Mouse (Mus musculus) neural tube, embryonic 15.5 days (tissue): ENCODE measurements at regions not wholly inside any gene's neighbourhood (a gene's known extent, or its start where the extent isn't known, plus 50 kb on each side); places are given as distances from the start of the nearest gene placed in this dataset.

Experiments
- ATAC-seq: fragments of 200-750 bp; cut with Nextera tagmentation; 2 replicates; pipeline ENCODE4 v1.8.0; 2017; ENCODE audit warnings: mild to moderate bottlenecking, moderate TSS enrichment, moderate library complexity; ENCODE audit not compliant: low FRiP score
- H3K27ac ChIP-seq: fragments of 300-500 bp; sonication (generic); replicated peaks from 2 replicates; pipeline ENCODE4 v1.5.1; 2015; ENCODE audit warnings: mild to moderate bottlenecking, inconsistent platforms
- H3K27me3 ChIP-seq: fragments of 300-500 bp; sonication (generic); replicated peaks from 2 replicates; pipeline ENCODE4 v1.6.1; 2015; ENCODE audit warnings: inconsistent platforms
- H3K36me3 ChIP-seq: fragments of 300-500 bp; sonication (generic); 2 replicates; pipeline ENCODE4 v1.6.1; 2015; ENCODE audit warnings: inconsistent platforms
- H3K4me1 ChIP-seq: fragments of 300-500 bp; sonication (generic); 2 replicates; pipeline ENCODE4 v1.6.1; 2015; ENCODE audit warnings: inconsistent platforms
- H3K4me2 ChIP-seq: fragments of 300-500 bp; sonication (generic); 2 replicates; pipeline ENCODE4 v1.6.1; 2015; ENCODE audit warnings: inconsistent platforms, mild to moderate bottlenecking, moderate library complexity
- H3K4me3 ChIP-seq: fragments of 300-500 bp; sonication (generic); replicated peaks from 2 replicates; pipeline ENCODE4 v1.5.1; 2015; ENCODE audit warnings: mild to moderate bottlenecking, inconsistent platforms
- H3K9ac ChIP-seq: fragments of 300-500 bp; sonication (generic); replicated peaks from 2 replicates; pipeline ENCODE4 v1.6.1; 2015; ENCODE audit warnings: mild to moderate bottlenecking, inconsistent platforms
- H3K9me3 ChIP-seq: fragments of 300-500 bp; sonication (generic); replicated peaks from 2 replicates; pipeline ENCODE4 v1.6.1; 2016; ENCODE audit warnings: inconsistent platforms
- WGBS: fragments of 180-500 bp; shearing (Covaris S2); methylation state at CpG from one replicate; pipeline ENCODE4 v1.1.7; 2015; ENCODE audit warnings: mixed read lengths; 5-methylcytosine and 5-hydroxymethylcytosine counted together

GRCm38 (mm10) chr13:102583984-102584645 is 109.2 kb upstream of the Cd180 start:
- no peak overlapping the region for H3K9ac ChIP-seq
- no peak overlapping the region for H3K4me2 ChIP-seq
- WGBS, result 74% methylated on average over 12 of the region's 12 CpGs
- H3K4me3 ChIP-seq, result no peak overlapping the region
- H3K4me1 ChIP-seq, result no peaks in the 10 kb centered on the region
- no peaks in the 10 kb centered on the region for H3K9me3 ChIP-seq
- no peaks in the 10 kb centered on the region for H3K36me3 ChIP-seq
- no peak for ATAC-seq
- H3K27ac ChIP-seq, result no peak overlapping the region
- H3K27me3 ChIP-seq, result no peaks in the 10 kb centered on the region

- Histone ChIP-seq H3K4me1 (peaks cover 12% of the 10 kb centered on the region), H3K27me3 (no peaks in the 10 kb centered on the region), H3K4me3 (no peak overlapping the region), H3K27ac (no peak overlapping the region), H3K4me2 (no peak overlapping the region), H3K36me3 (no peaks in the 10 kb centered on the region), H3K9ac (no peak overlapping the region), H3K9me3 (no peaks in the 10 kb centered on the region)
- ATAC-seq, result no peak
- WGBS, result 57% methylated on average over 6 of the region's 6 CpGs
Observed at GRCm38 (mm10) chr13:102586215-102586614, 107.1 kb upstream of the Cd180 start.

GRCm38 (mm10) chr13:102589680-102590435 is 103.5 kb upstream of the Cd180 start:
- no peak; the same call in 1 of the 2 replicates for ATAC-seq
- Histone ChIP-seq H3K27ac (0 out of 2 replicates have a peak overlapping the region, but pooled peaks have one; percentile 25), H3K4me2 (peak overlapping the region; percentile 26), H3K9me3 (no peaks in the 10 kb centered on the region), H3K36me3 (no peaks in the 10 kb centered on the region), H3K9ac (no peak overlapping the region), H3K4me1 (peaks cover 12% of the 10 kb centered on the region), H3K27me3 (no peaks in the 10 kb centered on the region), H3K4me3 (no peak overlapping the region)
- 25% methylated on average over 18 of the region's 18 CpGs for WGBS

GRCm38 (mm10) chr13:102591803-102592537 is 101.4 kb upstream of the Cd180 start:
- Histone ChIP-seq H3K36me3 (no peaks in the 10 kb centered on the region), H3K4me3 (no peak overlapping the region), H3K27ac (no peak overlapping the region), H3K4me1 (peaks cover 12% of the 10 kb centered on the region), H3K4me2 (no peak overlapping the region), H3K27me3 (no peaks in the 10 kb centered on the region), H3K9me3 (no peaks in the 10 kb centered on the region), H3K9ac (no peak overlapping the region)
- WGBS, result 87% methylated on average over 4 of the region's 4 CpGs
- ATAC-seq, result no peak

GRCm38 (mm10) chr13:102593405-102594200 is 99.8 kb upstream of the Cd180 start:
- Histone ChIP-seq H3K27ac (no peak overlapping the region), H3K9me3 (no peaks in the 10 kb centered on the region), H3K27me3 (no peaks in the 10 kb centered on the region), H3K4me2 (no peak overlapping the region), H3K4me1 (peaks cover 12% of the 10 kb centered on the region), H3K9ac (no peak overlapping the region), H3K4me3 (no peak overlapping the region), H3K36me3 (no peaks in the 10 kb centered on the region)
- WGBS, result 90% methylated on average over 12 of the region's 12 CpGs
- ATAC-seq, result no peak

GRCm38 (mm10) chr13:102594201-102594600 is 99.2 kb upstream of the Cd180 start:
- H3K4me2 ChIP-seq, result no peak overlapping the region
- no peaks in the 10 kb centered on the region for H3K36me3 ChIP-seq
- H3K27ac ChIP-seq, result no peak overlapping the region
- WGBS, result 93% methylated on average over 3 of the region's 3 CpGs
- H3K9me3 ChIP-seq, result no peaks in the 10 kb centered on the region
- H3K27me3 ChIP-seq, result no peaks in the 10 kb centered on the region
- H3K9ac ChIP-seq, result no peak overlapping the region
- no peak for ATAC-seq
- no peak overlapping the region for H3K4me3 ChIP-seq
- H3K4me1 ChIP-seq, result peaks cover 12% of the 10 kb centered on the region

- no peak overlapping the region for H3K4me3 ChIP-seq
- no peaks in the 10 kb centered on the region for H3K36me3 ChIP-seq
- ATAC-seq, result no peak
- no peaks in the 10 kb centered on the region for H3K9me3 ChIP-seq
- H3K9ac ChIP-seq, result no peak overlapping the region
- H3K27me3 ChIP-seq, result no peaks in the 10 kb centered on the region
- H3K4me1 ChIP-seq, result peaks cover under 1% of the 10 kb centered on the region; the same call in 1 of the 2 replicates
- H3K27ac ChIP-seq, result no peak overlapping the region
- WGBS, result 91% methylated on average over 5 of the region's 5 CpGs
- no peak overlapping the region for H3K4me2 ChIP-seq
Observed at GRCm38 (mm10) chr13:102595602-102596001, 97.8 kb upstream of the Cd180 start.

GRCm38 (mm10) chr13:102596101-102596500 is 97.3 kb upstream of the Cd180 start:
- H3K9me3 ChIP-seq, result no peaks in the 10 kb centered on the region
- WGBS, result 91% methylated on average over 2 of the region's 2 CpGs

GRCm38 (mm10) chr13:102598181-102598580 is 95.2 kb upstream of the Cd180 start:
- no peak overlapping the region for H3K9ac ChIP-seq
- H3K4me3 ChIP-seq, result no peak overlapping the region
- WGBS, result 89% methylated on average over 5 of the region's 5 CpGs
- H3K4me2 ChIP-seq, result no peak overlapping the region
- no peak for ATAC-seq
- no peaks in the 10 kb centered on the region for H3K27me3 ChIP-seq
- no peak overlapping the region for H3K27ac ChIP-seq
- no peaks in the 10 kb centered on the region for H3K9me3 ChIP-seq
- no peaks in the 10 kb centered on the region for H3K36me3 ChIP-seq
- no peaks in the 10 kb centered on the region for H3K4me1 ChIP-seq

More at GRCm38 (mm10) chr13:102596101-102596500, 97.3 kb upstream of the Cd180 start:
- Histone ChIP-seq H3K4me1 (no peaks in the 10 kb centered on the region), H3K4me3 (no peak overlapping the region), H3K36me3 (no peaks in the 10 kb centered on the region), H3K27me3 (no peaks in the 10 kb centered on the region), H3K4me2 (no peak overlapping the region), H3K9ac (no peak overlapping the region), H3K27ac (no peak overlapping the region)
- ATAC-seq, result no peak

- no peak for ATAC-seq
- no peak overlapping the region for H3K4me2 ChIP-seq
- no peaks in the 10 kb centered on the region for H3K9me3 ChIP-seq
- H3K27ac ChIP-seq, result no peak overlapping the region
- 57% methylated on average over 3 of the region's 3 CpGs for WGBS
- H3K27me3 ChIP-seq, result no peaks in the 10 kb centered on the region
- no peak overlapping the region for H3K4me3 ChIP-seq
- no peaks in the 10 kb centered on the region for H3K4me1 ChIP-seq
- no peaks in the 10 kb centered on the region for H3K36me3 ChIP-seq
- no peak overlapping the region for H3K9ac ChIP-seq
Observed at GRCm38 (mm10) chr13:102599602-102600001, 93.8 kb upstream of the Cd180 start.

- no peak overlapping the region for H3K27ac ChIP-seq
- no peaks in the 10 kb centered on the region for H3K4me1 ChIP-seq
- H3K36me3 ChIP-seq, result no peaks in the 10 kb centered on the region
- ATAC-seq, result no peak
- WGBS, result 47% methylated on average over 4 of the region's 4 CpGs
- no peak overlapping the region for H3K4me3 ChIP-seq
- no peak overlapping the region for H3K4me2 ChIP-seq
- H3K9me3 ChIP-seq, result no peaks in the 10 kb centered on the region
- H3K9ac ChIP-seq, result no peak overlapping the region
- no peaks in the 10 kb centered on the region for H3K27me3 ChIP-seq
Observed at GRCm38 (mm10) chr13:102600026-102600425, 93.3 kb upstream of the Cd180 start.
